Mouse (Mus musculus) thymus, postnatal 25 days (tissue): Measurements from ENCODE around the gene Txndc16.
A peak's percentile ranks its signal among the peaks of the same experiment; 100 is the strongest.

ENCODE experiments used
- DNase-seq: peaks from one replicate; pipeline ENCODE4 v3.0.0; 2022

Txndc16 gene

GRCm38 (mm10) chr14:45153258-45153657 is 66.9 kb downstream of the Txndc16 start:
- no peak for DNase-seq

GRCm38 (mm10) chr14:45142511-45142910 is 77.6 kb downstream of the Txndc16 start:
- DNase-seq, result peak; percentile 54

- no peak for DNase-seq
These were observed 79.6 kb downstream of the Txndc16 start for GRCm38 (mm10) chr14:45140344-45141080.

GRCm38 (mm10) chr14:45135961-45136360 is 84.2 kb downstream of the Txndc16 start:
- no peak for DNase-seq

- DNase-seq, result no peak
These were observed 84.6 kb downstream of the Txndc16 start for GRCm38 (mm10) chr14:45135560-45135959.

DNA sequence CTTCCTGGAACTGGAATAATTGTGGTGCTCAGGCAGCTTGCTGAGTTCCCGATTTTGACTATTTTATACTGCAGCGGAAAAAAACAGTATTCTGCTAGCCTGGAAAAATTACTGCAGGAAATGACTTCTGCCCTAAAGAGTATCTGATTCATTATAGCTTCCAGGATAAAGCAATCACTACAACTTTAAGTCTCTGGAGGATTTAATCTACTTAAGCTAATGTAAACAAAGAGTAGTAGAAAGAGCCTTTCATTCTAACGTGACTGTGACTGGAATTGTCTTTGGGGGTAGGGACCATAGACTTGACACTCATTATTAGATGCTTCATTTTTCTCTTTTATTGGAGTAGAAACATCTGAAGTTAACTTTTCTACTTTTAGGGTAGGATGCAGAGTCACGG is 101.8 kb downstream of the Txndc16 start:
- DNase-seq, result no peak

- no peak for DNase-seq
These were observed 117.9 kb downstream of the Txndc16 start for GRCm38 (mm10) chr14:45102201-45102600.

- DNase-seq, result no peak
These were observed 127.8 kb downstream of the Txndc16 start for GRCm38 (mm10) chr14:45092327-45092726.

DNA sequence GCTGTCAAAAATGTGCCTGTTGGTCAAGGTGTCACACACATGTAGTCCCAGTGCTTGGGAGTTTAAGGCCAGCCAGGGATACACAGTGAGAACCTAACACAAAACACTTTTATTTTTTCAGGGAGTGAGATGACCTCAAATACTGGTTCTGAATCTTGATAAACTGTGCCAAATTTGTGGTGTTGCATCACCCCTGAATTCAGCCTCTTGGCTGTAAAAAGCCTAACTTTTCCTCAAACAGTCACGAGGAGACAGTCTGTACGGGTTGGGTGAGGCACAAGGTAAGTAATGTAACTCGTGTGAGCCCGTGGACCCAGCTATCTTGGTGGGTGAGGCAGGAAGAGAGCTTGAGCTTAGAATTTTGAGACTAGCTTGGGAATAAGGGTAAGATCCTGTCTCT is 130.1 kb downstream of the Txndc16 start:
- no peak for DNase-seq

- no peak for DNase-seq
These were observed 134.3 kb downstream of the Txndc16 start for GRCm38 (mm10) chr14:45085651-45086425.

DNA sequence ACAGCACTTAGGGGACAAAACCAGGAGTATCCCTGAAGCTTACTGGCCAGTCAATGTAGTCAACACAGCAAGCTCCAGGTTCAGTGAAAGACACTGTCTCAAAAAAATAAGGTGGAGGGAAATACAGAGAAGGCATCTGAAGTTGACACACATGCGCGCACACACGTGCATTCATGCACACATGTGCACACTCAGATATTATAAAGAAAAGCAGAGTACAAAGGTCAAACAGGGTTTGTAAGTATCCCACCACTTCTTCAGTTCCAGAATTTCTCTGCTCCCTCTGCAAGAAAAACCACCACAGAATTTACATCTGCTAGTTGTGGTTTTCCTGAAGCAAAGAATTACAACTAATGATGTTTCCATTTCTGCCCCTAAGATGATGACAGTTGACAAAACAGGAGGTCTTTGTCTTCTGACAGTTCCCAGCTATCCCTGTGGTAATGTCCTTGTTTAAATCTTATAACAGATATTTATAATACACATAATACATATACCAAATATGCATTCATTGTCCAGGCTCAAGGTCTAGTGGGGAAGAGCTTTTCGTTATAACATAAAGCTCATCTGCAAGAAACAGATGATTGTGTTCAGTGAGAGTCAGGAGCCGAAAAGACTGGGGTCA is 135.4 kb downstream of the Txndc16 start:
- DNase-seq, result no peak

DNA sequence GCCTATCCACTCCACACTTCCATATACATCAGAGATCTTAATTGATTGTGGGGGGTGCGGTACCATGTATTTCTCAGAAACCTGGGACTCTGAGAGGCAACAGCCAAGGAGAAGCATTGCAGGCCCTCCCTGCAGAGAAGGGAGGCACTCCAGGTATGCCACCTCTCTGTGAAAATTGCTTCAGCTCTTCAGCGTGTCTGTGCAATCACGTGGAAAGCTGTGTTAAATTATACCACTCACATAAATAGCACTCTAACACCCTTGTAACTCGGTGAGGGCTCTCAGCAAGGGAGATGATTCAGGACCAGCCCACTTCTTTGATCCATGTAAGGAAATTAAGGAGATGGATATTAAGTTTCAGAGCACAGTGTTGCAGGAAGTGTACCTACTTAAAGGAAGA is 136.6 kb downstream of the Txndc16 start:
- no peak for DNase-seq
